Comparison of ENCODE assay signal across 16 mouse cellular contexts in genomic region chr4:57391103-57391502, GRCm38 (mm10). TPM values are rescaled to one million over a fixed set of nuclear protein-coding genes. Genes with fewer than 3 reads are reported as not detected.
DNase-seq lines count a peak whose midpoint lies in the region; ATAC-seq and TF ChIP-seq lines count a peak whose summit lies in the region.
"Had no signal": no experiment of that assay in that cellular context is flagged by ENCODE, and none has a peak within 500 bp of the region (broad histone marks: within the 10 kb centered on the region; RNA-seq: fewer than 3 reads in every experiment).

No protein-coding gene starts in this region.

- H3K4me1 ChIP-seq in CH12.LX (ENCODE audit: control insufficient read depth in 1 of 2, insufficient read depth in 2 of 2): no peaks in the 10 kb centered on the region
- no peaks in the 10 kb centered on the region for H3K4me1 ChIP-seq in intestine, embryonic 16.5 days (ENCODE audit: control insufficient read depth, insufficient read depth, low read length)
- H3K4me1 ChIP-seq: embryonic facial prominence, embryonic 13.5 days; forebrain, embryonic 12.5 days; midbrain, embryonic 13.5 days had no signal

- ATAC-seq in intestine, embryonic 16.5 days: peak; percentile 52; the same call in 1 of the 2 replicates
- ATAC-seq: CD4-positive, CD25-positive, alpha-beta regulatory T cell, adult 4 months; hindbrain, embryonic 16.5 days; midbrain, embryonic 13.5 days had no signal

- H3K4me3 ChIP-seq in left cerebral cortex, adult 2 months: no peak overlapping the region
- no peak overlapping the region for H3K4me3 ChIP-seq in CH12.LX (replicated peaks in 1 of 3; ENCODE audit: low read depth in 2 of 3, low read length in 2 of 3, poor library complexity in 1 of 3)
- H3K4me3 ChIP-seq in intestine, embryonic 16.5 days (ENCODE audit: low read length): no peak overlapping the region
- H3K4me3 ChIP-seq: embryonic facial prominence, embryonic 13.5 days; forebrain, embryonic 12.5 days; midbrain, embryonic 13.5 days had no signal

- in situ Hi-C loops in CH12.LX (cut with MboI; ENCODE audit: low pct_ligation_motif_present, low pct_unique_long_range_greater_than_20kb, low sequenced_read_pairs): no loop called here

- WGBS in intestine, embryonic 16.5 days: 48% methylated on average over 8 of the region's 8 CpGs

- DNase-seq in left cerebral cortex, adult 2 months (ENCODE audit: extremely low spot score in 1 of 2, low spot score in 2 of 2): no peak
- DNase-seq in left cerebral cortex, adult 8-10 months (ENCODE audit: low spot score in 2 of 2): no peak
- DNase-seq in CH12.LX (ENCODE audit: extremely low read depth) (no peak), ES-CJ7 (ENCODE audit: low read depth, low spot score) (peak; percentile 42)
- DNase-seq in ovary, postnatal 36 days (ENCODE audit: low spot score): no peak
- no peak for DNase-seq in thymus, adult 18-20 months
- DNase-seq: cerebellum, postnatal 36 days had no signal

- no peak overlapping the region for H3K4me2 ChIP-seq in CH12.LX (ENCODE audit: insufficient read depth, low read depth, poor library complexity, severe bottlenecking)
- H3K4me2 ChIP-seq in intestine, embryonic 16.5 days (ENCODE audit: low read depth, low read length): no peak overlapping the region
- H3K4me2 ChIP-seq: embryonic facial prominence, embryonic 13.5 days; forebrain, embryonic 12.5 days; midbrain, embryonic 13.5 days had no signal

- no peaks in the 10 kb centered on the region for H3K27me3 ChIP-seq in CH12.LX (replicated peaks)
- no peaks in the 10 kb centered on the region for H3K27me3 ChIP-seq in intestine, embryonic 16.5 days (replicated peaks; ENCODE audit: control insufficient read depth, insufficient read depth, low read length)
- H3K27me3 ChIP-seq: embryonic facial prominence, embryonic 13.5 days; forebrain, embryonic 12.5 days; midbrain, embryonic 13.5 days had no signal

- no peaks in the 10 kb centered on the region for H3K36me3 ChIP-seq in CH12.LX (replicated peaks in 1 of 2; ENCODE audit: control insufficient read depth in 1 of 2, insufficient read depth in 1 of 2, low read length in 1 of 2)
- H3K36me3 ChIP-seq in intestine, embryonic 16.5 days (ENCODE audit: control insufficient read depth, insufficient read depth, low read length): no peaks in the 10 kb centered on the region
- H3K36me3 ChIP-seq: embryonic facial prominence, embryonic 13.5 days; forebrain, embryonic 12.5 days; midbrain, embryonic 13.5 days had no signal

- no peaks in the 10 kb centered on the region for H3K79me2 ChIP-seq in CH12.LX (replicated peaks; ENCODE audit: control insufficient read depth, extremely low read depth, insufficient read depth, poor library complexity, severe bottlenecking)

- H3K27ac ChIP-seq in left cerebral cortex, adult 2 months: no peak overlapping the region
- H3K27ac ChIP-seq in CH12.LX (ENCODE audit: insufficient read depth, low read depth): no peak overlapping the region
- H3K27ac ChIP-seq in intestine, embryonic 16.5 days (ENCODE audit: low read length): no peak overlapping the region
- H3K27ac ChIP-seq: embryonic facial prominence, embryonic 13.5 days; forebrain, embryonic 12.5 days; macrophage; midbrain, embryonic 13.5 days had no signal

- no peak overlapping the region for H3K9ac ChIP-seq in CH12.LX (ENCODE audit: insufficient read depth, low read depth)
- no peak overlapping the region for H3K9ac ChIP-seq in intestine, embryonic 16.5 days (ENCODE audit: low read depth, low read length)
- H3K9ac ChIP-seq: embryonic facial prominence, embryonic 13.5 days; forebrain, embryonic 12.5 days; midbrain, embryonic 13.5 days had no signal

- intact Hi-C loops in left cerebral cortex, adult 2 months (cut with DNase I): no loop called here

- dilution Hi-C loops in CH12.LX (cut with MboI; ENCODE audit: extremely low pct_ligation_motif_present, extremely low pct_unique_long_range_greater_than_20kb, low sequenced_read_pairs): no loop called here

- no peaks in the 10 kb centered on the region for H3K9me3 ChIP-seq in CH12.LX (replicated peaks; ENCODE audit: low read length)
- no peaks in the 10 kb centered on the region for H3K9me3 ChIP-seq in intestine, embryonic 16.5 days (ENCODE audit: control insufficient read depth, low read length)
- H3K9me3 ChIP-seq: embryonic facial prominence, embryonic 13.5 days; forebrain, embryonic 12.5 days; midbrain, embryonic 13.5 days had no signal

- TF ChIP-seq CTCF in left cerebral cortex, adult 2 months (IDR thresholded peaks at IDR 0.05): peak; percentile 27
- TF ChIP-seq CTCF in CH12.LX (conservative IDR thresholded peaks at IDR 0.05 in 1 of 2, IDR thresholded peaks at IDR 0.05 in 1 of 2; ENCODE audit: low read depth in 2 of 2, low read length in 2 of 2): peak in 1 of 2 experiments; percentile 41; a peak in 2 of 4 replicates

- TF ChIP-seq POLR2A in CH12.LX (IDR thresholded peaks at IDR 0.05; ENCODE audit: low read depth, low read length): no peak

- no peak for TF ChIP-seq EP300 in CH12.LX (IDR thresholded peaks at IDR 0.05; ENCODE audit: low read length)

- TF ChIP-seq RAD21 in CH12.LX (IDR thresholded peaks at IDR 0.05; ENCODE audit: low read depth, low read length): peak; percentile 5; the same call in 1 of the 2 replicates

TF ChIP-seq in CH12.LX, 34 proteins besides CTCF, POLR2A, EP300 and RAD21:
- TF ChIP-seq USF2 (conservative IDR thresholded peaks at IDR 0.05; ENCODE audit: low read depth, low read length): no peak
- no peak for TF ChIP-seq CHD2 (IDR thresholded peaks at IDR 0.05; ENCODE audit: low read length)
- no peak for TF ChIP-seq TBP (conservative IDR thresholded peaks at IDR 0.05; ENCODE audit: low read depth, low read length)
- no peak for TF ChIP-seq MAZ (IDR thresholded peaks at IDR 0.05; ENCODE audit: low read depth, low read length)
- TF ChIP-seq TCF12 (IDR thresholded peaks at IDR 0.05; ENCODE audit: low read depth, low read length): no peak
- no peak for TF ChIP-seq NELFE (IDR thresholded peaks at IDR 0.05; ENCODE audit: low read depth, low read length)
- TF ChIP-seq USF1 (IDR thresholded peaks at IDR 0.05; ENCODE audit: low read depth, low read length): no peak
- TF ChIP-seq SIN3A (IDR thresholded peaks at IDR 0.05; ENCODE audit: low read length): no peak
- TF ChIP-seq JUND (conservative IDR thresholded peaks at IDR 0.05; ENCODE audit: low read depth, low read length): no peak
- no peak for TF ChIP-seq SMC3 (IDR thresholded peaks at IDR 0.05; ENCODE audit: low read depth, low read length)
- TF ChIP-seq KAT2A (IDR thresholded peaks at IDR 0.05; ENCODE audit: insufficient replicate concordance, low read length): no peak
- no peak for TF ChIP-seq ETS1 (conservative IDR thresholded peaks at IDR 0.05; ENCODE audit: low read depth, low read length)
- TF ChIP-seq IRF4 (IDR thresholded peaks at IDR 0.05; ENCODE audit: low read depth, low read length): no peak

RNA-seq across cellular contexts. Expression of gene Palm2, which starts 42.9 kb away (rescaled TPM):
- total RNA-seq in left cerebral cortex, adult 2 months (2021): 10 to 100 TPM; 60.4 to 64.3 TPM
- total RNA-seq in left cerebral cortex, adult 8-10 months (2022): 10 to 100 TPM; 45.9 to 60.1 (median 55.0) TPM
- total RNA-seq in CH12.LX (2012; rRNA removed) (0.04 TPM in 1 of 2 replicates, not detected in the other), CH12.LX (2014; rRNA removed) (not detected in 2 replicates)
- not detected in 2 replicates for polyA plus RNA-seq in CH12.LX (2012; ENCODE audit: insufficient read length, low read depth)
- 2.7 and 2.9 TPM in 2 replicates for polyA plus RNA-seq in intestine, embryonic 16.5 days (2015; fragmentation: Nextera tagmentation; extraction: Ambion mirVana)
- polyA plus RNA-seq: CD4-positive, CD25-positive, alpha-beta regulatory T cell, adult 4 months; liver, adult 2 months; macrophage; spleen, adult 2 months had no signal

Comparison
In these comparisons a context has a peak if more than half of its experiments do, and no peak if none do; other contexts are left out.
1. RNA of gene Palm2, which starts 42.9 kb away (total RNA-seq): 60.4 to 64.3 TPM in left cerebral cortex, adult 2 months and 45.9 to 60.1 TPM in left cerebral cortex, adult 8-10 months; 0.04 TPM in CH12.LX; every median in the first group is over 10 times any median in the second.